Mouse (Mus musculus) ovary, adult 18-20 months (tissue): Measurements from ENCODE around the gene Kctd7.

Experiments
- DNase-seq: peaks from one replicate; pipeline ENCODE4 v3.0.0; 2022; ENCODE audit warnings: low spot score, mixed read lengths

The Kctd7 gene

GRCm38 (mm10) chr5:130144334-130145312 lies at the start of gene Kctd7:
Gene Kctd7, plus strand, starts transcription at chr5:130144861.
- peak; percentile 96 for DNase-seq

GRCm38 (mm10) chr5:130096754-130097153 lies 47.9 kb upstream of the Kctd7 start:
- DNase-seq: no peak

- no peak for DNase-seq
These were observed 46.8 kb upstream of the Kctd7 start for GRCm38 (mm10) chr5:130097837-130098236.

- DNase-seq: no peak
These were observed 42.9 kb upstream of the Kctd7 start for GRCm38 (mm10) chr5:130101724-130102123.

DNA sequence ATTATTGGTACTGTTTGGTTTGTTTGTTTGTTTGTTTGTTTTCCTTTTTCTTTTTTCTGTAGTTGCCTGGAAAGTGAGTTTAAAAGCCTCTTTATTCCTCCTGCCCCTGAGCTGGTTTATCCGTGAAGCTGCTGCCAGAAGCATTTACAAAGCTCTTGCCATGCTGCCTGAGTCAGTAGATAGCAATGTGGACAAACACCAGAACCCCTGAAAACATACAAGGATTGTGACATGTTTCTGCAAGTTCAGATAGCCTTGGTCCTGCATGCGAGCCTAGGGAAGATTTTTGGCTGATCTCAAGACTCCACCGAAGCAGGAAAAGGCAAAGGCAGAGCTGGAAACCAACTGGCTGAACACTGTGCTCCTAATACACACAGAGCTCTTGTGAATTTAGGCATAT lies 35.3 kb upstream of the Kctd7 start:
- DNase-seq: no peak

DNA sequence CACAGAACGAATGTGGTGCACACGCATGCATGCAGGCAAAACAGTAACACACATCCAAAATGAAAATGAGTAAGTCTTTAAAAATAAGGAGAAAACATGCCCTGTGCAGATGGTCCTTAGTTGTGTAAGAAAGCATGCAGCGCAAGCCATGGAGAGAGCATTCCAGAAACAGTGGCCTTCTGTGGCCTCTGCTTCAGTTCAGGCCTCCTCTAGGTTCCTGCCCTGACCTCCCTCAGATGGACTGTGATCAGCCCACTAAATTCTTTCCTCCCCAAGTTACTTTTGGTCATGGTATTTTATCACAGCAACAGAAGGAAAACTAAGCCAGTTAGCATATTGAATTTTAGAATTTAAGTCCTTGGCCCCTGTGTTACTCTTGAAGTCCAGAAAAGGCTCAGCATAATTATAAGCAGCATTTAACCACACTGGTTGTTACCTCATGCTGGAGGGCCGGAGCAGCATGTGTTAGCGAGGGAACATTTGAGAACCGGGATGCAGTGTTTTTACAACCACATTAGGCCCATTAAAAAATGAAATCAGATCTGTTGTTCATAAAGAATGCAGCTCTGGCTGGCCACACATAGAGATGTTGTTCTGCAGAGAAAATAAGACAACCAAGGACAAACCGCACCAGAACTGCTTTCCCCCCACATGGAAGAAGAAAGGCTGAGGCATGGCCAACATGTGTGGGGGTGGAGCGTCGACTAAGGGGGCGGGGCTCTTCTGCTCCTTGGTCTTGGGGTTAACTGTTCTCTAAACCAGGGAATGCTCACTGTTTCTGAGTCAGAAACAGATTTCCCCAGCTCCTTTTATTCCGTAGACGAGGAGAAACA lies 33.8 kb upstream of the Kctd7 start:
- no peak for DNase-seq

GRCm38 (mm10) chr5:130112653-130113052 lies 32.0 kb upstream of the Kctd7 start:
- DNase-seq: no peak

GRCm38 (mm10) chr5:130116116-130116515 lies 28.5 kb upstream of the Kctd7 start:
- no peak for DNase-seq

- DNase-seq: no peak
These were observed 27.8 kb upstream of the Kctd7 start for GRCm38 (mm10) chr5:130116857-130117256.

GRCm38 (mm10) chr5:130117932-130118331 lies 26.7 kb upstream of the Kctd7 start:
- no peak for DNase-seq

DNA sequence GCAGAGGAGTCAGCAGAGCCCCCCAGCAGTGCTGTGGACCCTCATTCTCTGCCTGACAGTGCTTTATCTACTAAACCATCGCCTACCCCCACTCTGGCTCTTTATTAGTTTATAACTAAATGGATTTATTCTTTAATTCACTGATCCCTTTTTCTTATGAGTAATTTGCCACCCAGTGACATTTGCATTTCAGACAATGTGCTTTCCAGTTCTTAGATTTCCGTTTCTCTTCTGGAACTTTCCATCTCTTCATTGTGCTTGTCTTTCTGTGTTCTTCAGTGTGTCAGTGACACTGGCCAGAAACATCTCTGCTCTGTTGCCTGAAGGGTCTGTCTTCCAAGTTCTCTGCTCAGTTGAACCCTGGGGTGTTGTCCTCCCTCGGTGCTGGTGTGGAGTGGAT lies 25.4 kb upstream of the Kctd7 start:
- no peak for DNase-seq

- no peak for DNase-seq
These were observed 24.5 kb upstream of the Kctd7 start for GRCm38 (mm10) chr5:130120070-130120736.

- DNase-seq: no peak
These were observed 23.8 kb upstream of the Kctd7 start for GRCm38 (mm10) chr5:130120904-130121303.

DNA sequence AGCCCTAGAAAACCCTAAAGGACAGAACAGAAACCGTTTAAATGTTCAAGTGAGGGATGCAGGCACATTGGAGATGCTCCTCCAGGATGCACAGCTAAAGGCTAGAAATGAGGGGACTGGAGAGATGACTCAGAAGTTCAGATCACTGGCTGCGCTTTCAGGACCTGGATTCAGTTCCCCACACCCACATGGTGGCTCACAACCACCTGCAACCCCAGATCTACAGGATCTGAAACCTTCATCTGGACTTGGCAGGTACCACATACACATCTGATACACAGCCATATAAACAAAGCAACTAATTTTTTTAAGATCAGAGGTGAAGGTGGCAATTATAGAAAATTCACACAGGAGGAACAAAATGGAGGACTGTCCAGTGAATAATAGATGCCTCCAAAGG lies 22.3 kb upstream of the Kctd7 start:
- DNase-seq: no peak

GRCm38 (mm10) chr5:130124271-130124670 lies 20.4 kb upstream of the Kctd7 start:
- no peak for DNase-seq

GRCm38 (mm10) chr5:130128686-130129523 lies 15.8 kb upstream of the Kctd7 start:
- DNase-seq: no peak

DNA sequence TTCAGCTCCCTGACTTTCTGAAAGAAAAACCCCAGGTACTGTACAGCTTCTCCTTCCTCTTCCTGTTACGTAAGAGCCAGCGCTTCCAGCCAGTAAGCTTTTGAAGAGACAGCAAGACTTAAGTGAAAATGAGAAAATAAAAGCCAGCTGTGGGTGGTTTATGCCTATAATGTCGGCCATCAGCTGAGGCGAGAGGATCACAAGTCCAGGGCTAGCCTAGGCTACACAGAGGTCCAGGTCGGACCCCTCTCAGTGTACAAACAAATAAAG lies 15.2 kb upstream of the Kctd7 start:
- no peak for DNase-seq

DNA sequence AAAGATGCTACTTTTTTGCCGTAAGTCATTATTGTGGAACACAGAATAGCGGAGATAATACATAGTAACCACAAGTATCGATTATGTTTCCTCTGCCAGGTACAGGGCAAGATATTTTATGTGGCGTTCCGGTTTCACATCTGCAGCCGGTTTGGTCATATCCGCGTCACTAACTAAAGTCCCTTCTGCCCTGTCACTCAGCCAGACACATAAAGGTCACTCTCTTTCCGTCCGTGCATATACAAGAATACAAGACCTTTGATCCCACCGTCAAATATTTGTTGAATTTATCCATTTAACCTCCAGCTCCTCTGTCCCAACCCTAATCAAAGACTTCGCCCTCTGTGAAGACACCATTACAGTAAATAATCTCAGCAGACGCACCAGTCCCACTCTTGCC lies 8.1 kb upstream of the Kctd7 start:
- DNase-seq: no peak

GRCm38 (mm10) chr5:130139393-130139792 lies 5.3 kb upstream of the Kctd7 start:
- peak; percentile 25 for DNase-seq

GRCm38 (mm10) chr5:130141138-130141537 lies 3.5 kb upstream of the Kctd7 start:
- DNase-seq: no peak

DNA sequence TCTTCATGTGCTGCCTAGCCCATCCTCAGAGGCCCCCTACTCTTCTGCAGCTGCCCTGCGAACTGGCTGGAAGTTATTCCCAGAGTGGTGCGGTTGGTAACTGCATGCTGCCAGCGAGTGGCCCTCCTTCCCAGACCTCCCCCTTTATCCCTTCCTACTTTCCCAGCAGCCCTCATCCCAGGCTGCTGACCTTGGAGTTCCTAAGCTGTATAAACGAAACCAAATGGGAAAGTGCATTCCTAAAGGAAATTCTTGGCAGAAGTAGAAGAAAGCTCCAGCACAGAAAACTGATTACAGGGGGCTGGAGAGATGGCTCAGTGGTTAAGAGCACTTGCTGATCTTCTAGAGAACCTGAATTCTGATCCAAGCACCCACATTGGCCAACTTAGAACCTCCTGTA lies 2.6 kb upstream of the Kctd7 start:
- peak; percentile 68 for DNase-seq

GRCm38 (mm10) chr5:130143101-130143500 lies 1.6 kb upstream of the Kctd7 start:
- DNase-seq: no peak
